Mouse (Mus musculus) small intestine, adult 2 months (tissue): ENCODE measurements around the gene Pan3. TPM values are rescaled to one million over a fixed set of nuclear protein-coding genes. Genes with fewer than 3 reads are reported as not detected.

Experiments
- H3K27ac ChIP-seq: fragments of 200-500 bp; 2 replicates; pipeline ENCODE4 v1.5.1; 2012; ENCODE audit warnings: low read depth, low read length, control low read depth, inconsistent platforms; ENCODE audit not compliant: insufficient read depth
- H3K27me3 ChIP-seq: fragments of 200-500 bp; 2 replicates; pipeline ENCODE4 v1.6.1; 2012; ENCODE audit warnings: mild to moderate bottlenecking, moderate library complexity, low read length, inconsistent platforms; ENCODE audit not compliant: control insufficient read depth, insufficient read depth
- H3K36me3 ChIP-seq: fragments of 200-500 bp; 2 replicates; pipeline ENCODE4 v1.6.1; 2012; ENCODE audit warnings: mild to moderate bottlenecking, low read length, control low read depth, inconsistent platforms; ENCODE audit not compliant: control insufficient read depth, insufficient read depth
- H3K4me1 ChIP-seq: fragments of 200-500 bp; 2 replicates; pipeline ENCODE4 v1.6.1; 2012; ENCODE audit warnings: low read length, inconsistent platforms, mixed read lengths; ENCODE audit not compliant: control insufficient read depth, insufficient read depth, insufficient read length
- H3K4me3 ChIP-seq: fragments of 200-500 bp; 2 replicates; pipeline ENCODE4 v1.5.1; 2012; ENCODE audit warnings: low read depth, mild to moderate bottlenecking, control low read depth, inconsistent platforms, low read length, moderate library complexity
- CTCF ChIP-seq: fragments of 200-500 bp; IDR thresholded peaks from 2 replicates; pipeline ENCODE4 v1.5.1; 2012; ENCODE audit warnings: low read depth, mild to moderate bottlenecking, control low read depth, inconsistent platforms, low read length, moderate library complexity, mixed read lengths; ENCODE audit not compliant: insufficient replicate concordance, insufficient read length; ENCODE audit errors: extremely low read depth
- POLR2A ChIP-seq: fragments of 200-500 bp; IDR thresholded peaks from 2 replicates; pipeline ENCODE4 v1.6.1; 2012; ENCODE audit warnings: low read depth, mild to moderate bottlenecking, control low read depth, inconsistent platforms, low read length, moderate library complexity
- WGBS: fragments of 180-500 bp; shearing (Covaris S2); methylation state at CpG from one replicate; pipeline ENCODE4 v1.1.7; 2018; 5-methylcytosine and 5-hydroxymethylcytosine counted together
- polyA plus RNA-seq: library from polyadenylated mRNA; depleted of rRNA; stranded (reverse); fragments of >200 nt; gene quantifications from 2 replicates; pipeline ENCODE4 v1.2.3, GENCODE M21; 2012

Pan3 gene
- polyA plus RNA-seq, 1 experiment, result 18.1 TPM

DNA sequence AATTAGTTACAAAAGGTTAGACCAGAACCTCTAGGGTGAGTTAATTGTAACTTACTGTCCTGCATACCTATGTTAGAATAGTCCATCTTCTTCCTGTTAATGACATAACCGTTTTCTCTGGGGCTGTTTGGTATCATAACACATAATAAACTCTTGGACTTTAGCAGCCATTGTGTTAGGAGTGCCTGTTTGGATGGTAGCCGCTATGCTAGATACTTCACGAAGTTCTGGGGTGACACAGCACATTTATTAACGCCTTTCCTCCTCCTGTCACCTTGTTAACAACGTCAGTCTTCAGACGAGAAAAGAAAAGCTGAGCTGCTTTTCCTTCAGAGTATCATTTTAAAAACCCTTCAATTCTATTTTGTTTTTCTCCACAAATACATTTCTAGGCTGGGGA lies 59.3 kb downstream of the Pan3 start:
- Histone ChIP-seq H3K27me3 (no peaks in the 10 kb centered on the region), H3K27ac (no peak overlapping the region), H3K4me1 (peaks cover 2% of the 10 kb centered on the region; the same call in 1 of the 2 replicates), H3K4me3 (no peak overlapping the region), H3K36me3 (peaks cover 10% of the 10 kb centered on the region)
- whole genome bisulfite sequencing, result 40% methylated on average over 6 of the region's 6 CpGs
- TF ChIP-seq POLR2A (no peak), CTCF (no peak)

DNA sequence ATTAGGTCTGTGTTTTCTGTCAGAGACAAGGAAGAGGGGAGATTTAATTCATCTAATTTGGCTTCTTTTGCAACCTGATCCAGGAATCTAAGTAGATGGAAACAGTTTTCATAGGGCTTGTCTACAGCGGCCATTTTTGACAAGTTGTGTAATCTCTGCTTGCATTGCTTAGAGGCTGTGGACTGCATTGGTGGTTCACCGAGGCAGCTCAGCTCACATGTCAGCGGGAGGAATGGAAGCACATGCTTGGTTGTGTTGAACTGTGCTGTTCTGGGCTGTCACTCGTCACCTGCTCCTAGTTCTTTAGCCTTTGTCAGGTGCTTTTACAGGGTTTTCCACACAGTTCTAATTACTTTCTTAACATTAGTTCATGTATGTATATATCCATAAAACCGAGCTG lies 60.9 kb downstream of the Pan3 start:
- H3K36me3 ChIP-seq, result peaks cover 11% of the 10 kb centered on the region
- H3K4me3 ChIP-seq, result no peak overlapping the region
- H3K27me3 ChIP-seq, result no peaks in the 10 kb centered on the region
- H3K27ac ChIP-seq, result no peak overlapping the region
- H3K4me1 ChIP-seq, result peaks cover 4% of the 10 kb centered on the region; the same call in 1 of the 2 replicates
- TF ChIP-seq POLR2A, result no peak
- no peak for TF ChIP-seq CTCF
- 93% methylated on average over 5 of the region's 5 CpGs for WGBS

DNA sequence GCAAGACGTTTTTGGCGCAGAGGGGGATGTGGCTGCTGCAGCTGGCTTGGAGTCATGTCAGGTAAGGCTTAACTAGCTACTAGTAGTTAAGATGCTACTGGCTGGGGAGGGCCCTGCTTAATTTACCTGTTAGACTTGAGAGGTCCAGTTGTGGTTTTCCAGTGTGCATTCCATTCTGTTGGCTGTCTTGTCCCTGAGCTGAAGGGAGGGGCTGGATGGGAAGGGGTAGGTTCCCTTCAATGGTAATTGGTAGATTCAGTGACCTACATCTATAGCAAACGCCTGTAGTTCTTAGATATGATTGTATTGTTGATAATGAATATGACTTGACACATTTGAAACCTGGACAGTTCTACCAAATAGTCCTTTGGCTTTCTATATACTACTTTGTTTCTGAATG lies 62.5 kb downstream of the Pan3 start:
- TF ChIP-seq POLR2A (no peak), CTCF (no peak)
- H3K4me3 ChIP-seq, result no peak overlapping the region
- WGBS, result 72% methylated on average over 3 of the region's 3 CpGs

DNA sequence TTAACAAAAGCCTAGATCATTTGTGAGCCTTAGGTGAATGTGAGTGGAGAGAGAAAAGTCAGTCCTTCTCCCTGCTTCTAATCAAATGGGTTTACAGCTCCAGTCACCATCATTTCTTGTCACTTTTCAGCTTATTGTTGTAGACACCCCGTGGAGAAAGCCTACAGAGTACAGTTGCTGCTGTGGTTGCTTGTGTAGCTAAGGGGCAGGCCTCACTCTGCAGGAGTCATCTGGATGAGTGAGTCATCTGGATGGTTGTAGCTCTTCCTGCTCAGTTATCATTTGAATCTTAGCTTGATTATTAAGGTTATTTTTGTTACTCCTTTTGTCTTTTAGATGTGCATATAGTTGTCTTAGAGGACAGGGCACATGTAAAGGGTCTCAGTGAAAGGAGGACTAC lies 63.2 kb downstream of the Pan3 start:
- WGBS, result 33% methylated on average over 1 of the region's 1 CpGs

More for the DNA sequence above, 62.5 kb downstream of the Pan3 start:
- H3K36me3 ChIP-seq, result peaks cover 12% of the 10 kb centered on the region
- no peaks in the 10 kb centered on the region for H3K27me3 ChIP-seq
- H3K27ac ChIP-seq, result no peak overlapping the region
- peaks cover 7% of the 10 kb centered on the region; the same call in 1 of the 2 replicates for H3K4me1 ChIP-seq

DNA sequence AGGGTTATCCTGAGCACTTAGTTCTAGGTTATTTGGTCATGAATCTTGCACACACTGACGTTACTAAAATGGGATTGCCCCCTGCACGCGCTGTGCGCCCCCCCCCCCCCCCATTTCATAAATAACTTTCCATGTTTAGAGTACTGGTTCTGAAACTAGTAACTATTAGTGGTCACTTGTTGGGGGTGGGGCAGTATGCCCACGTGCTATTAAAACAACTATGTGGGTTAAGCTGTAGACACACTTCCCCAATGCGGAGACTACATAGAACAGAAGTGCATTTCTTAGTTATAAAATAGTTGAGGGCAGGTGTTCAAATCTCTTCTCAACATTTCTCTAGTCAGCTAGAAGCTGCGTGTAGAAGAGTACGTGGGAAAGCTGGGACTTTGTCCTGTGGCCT lies 63.7 kb downstream of the Pan3 start:
- no peak for TF ChIP-seq CTCF
- TF ChIP-seq POLR2A, result no peak
- WGBS, result 85% methylated on average over 8 of the region's 8 CpGs

More for the DNA sequence above, 63.2 kb downstream of the Pan3 start:
- H3K36me3 ChIP-seq, result peaks cover 16% of the 10 kb centered on the region
- H3K27ac ChIP-seq, result no peak overlapping the region
- H3K4me1 ChIP-seq, result peaks cover 7% of the 10 kb centered on the region; the same call in 1 of the 2 replicates
- TF ChIP-seq POLR2A, result no peak
- no peak for TF ChIP-seq CTCF
- no peak overlapping the region for H3K4me3 ChIP-seq
- H3K27me3 ChIP-seq, result no peaks in the 10 kb centered on the region

DNA sequence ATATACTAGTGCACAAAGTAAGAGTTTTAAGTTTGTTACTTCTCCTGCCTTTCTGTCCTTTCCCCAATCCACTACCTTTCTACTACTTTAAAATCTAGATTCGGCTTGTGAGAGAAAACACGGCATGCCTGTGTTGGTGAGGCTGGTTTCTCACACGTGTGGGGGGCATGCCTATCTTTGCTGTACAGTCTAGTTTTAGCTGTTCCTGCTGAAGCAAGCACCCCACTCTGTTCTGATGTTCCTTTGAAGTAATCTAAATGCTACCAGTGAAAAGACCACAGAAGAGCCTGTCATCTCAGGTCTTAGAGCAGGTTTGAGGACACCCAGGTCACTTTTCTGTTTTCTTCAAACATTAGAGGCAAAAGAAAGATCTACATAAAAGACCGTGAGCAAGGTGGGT lies 64.4 kb downstream of the Pan3 start:
- H3K27me3 ChIP-seq, result no peaks in the 10 kb centered on the region
- H3K36me3 ChIP-seq, result peaks cover 10% of the 10 kb centered on the region
- no peak overlapping the region for H3K4me3 ChIP-seq
- WGBS, result 86% methylated on average over 4 of the region's 4 CpGs
- TF ChIP-seq CTCF, result no peak
- peaks cover 7% of the 10 kb centered on the region; the same call in 1 of the 2 replicates for H3K4me1 ChIP-seq
- no peak overlapping the region for H3K27ac ChIP-seq

More for the DNA sequence above, 63.7 kb downstream of the Pan3 start:
- no peak overlapping the region for H3K4me3 ChIP-seq
- H3K36me3 ChIP-seq, result peaks cover 12% of the 10 kb centered on the region
- no peaks in the 10 kb centered on the region for H3K27me3 ChIP-seq
- no peak overlapping the region for H3K27ac ChIP-seq
- H3K4me1 ChIP-seq, result peaks cover 7% of the 10 kb centered on the region; the same call in 1 of the 2 replicates

DNA sequence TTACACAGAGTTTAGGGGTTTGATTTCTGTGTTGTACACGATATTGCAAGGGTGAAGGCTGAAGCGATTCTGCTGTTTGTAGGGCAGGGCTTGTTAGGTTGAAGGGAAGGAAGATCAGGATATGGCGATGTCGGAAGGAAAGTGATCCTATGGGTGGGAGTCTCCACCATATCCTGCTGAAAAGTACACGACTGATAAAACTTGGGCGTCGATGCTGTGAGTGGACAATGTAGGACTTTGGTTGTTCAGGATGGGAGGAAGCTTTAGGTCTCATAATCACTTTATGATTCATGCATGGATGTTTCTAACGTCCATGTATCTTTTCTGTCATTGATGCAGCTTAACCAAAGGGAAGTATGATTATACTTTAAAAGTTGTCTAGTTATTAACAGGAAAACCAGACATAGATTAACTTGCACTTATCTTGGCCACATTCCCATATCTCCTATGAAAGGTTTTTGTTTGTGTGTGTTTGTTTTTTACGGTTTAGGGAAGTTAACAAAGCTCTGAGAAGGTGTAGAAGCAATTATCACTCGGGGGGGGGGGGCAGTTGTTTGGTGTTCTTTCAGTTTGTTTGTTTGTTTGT lies 64.9 kb downstream of the Pan3 start:
- H3K36me3 ChIP-seq, result peaks cover 10% of the 10 kb centered on the region
- no peaks in the 10 kb centered on the region for H3K27me3 ChIP-seq
- peaks cover 7% of the 10 kb centered on the region; the same call in 1 of the 2 replicates for H3K4me1 ChIP-seq
- TF ChIP-seq POLR2A (no peak), CTCF (no peak)
- H3K4me3 ChIP-seq, result no peak overlapping the region
- no peak overlapping the region for H3K27ac ChIP-seq
- 68% methylated on average over 10 of the region's 10 CpGs for WGBS
